Mouse (Mus musculus) spleen, adult 2 months (tissue): ENCODE data around the gene Gpr15. TPM values are rescaled to one million over a fixed set of nuclear protein-coding genes. Genes with fewer than 3 reads are reported as not detected.
A peak's percentile ranks its signal among the peaks of the same experiment; 100 is the strongest.

Experiments
- DNase-seq, 2 experiments: peaks; one replicate each; pipeline versions ENCODE4 v3.0.0 to v3.0.0-alpha.2; 2012 to 2021; ENCODE audit warnings: low spot score in 2 of 2, low read depth in 1 of 2
- H3K27ac ChIP-seq: fragments of 200-500 bp; 2 replicates; pipeline ENCODE4 v1.5.1; 2012; ENCODE audit warnings: low read length, inconsistent platforms; ENCODE audit not compliant: insufficient read depth
- H3K27me3 ChIP-seq: fragments of 200-500 bp; 2 replicates; pipeline ENCODE4 v1.6.1; 2012; ENCODE audit warnings: mild to moderate bottlenecking, moderate library complexity, low read length, inconsistent platforms; ENCODE audit not compliant: control insufficient read depth, insufficient read depth
- H3K36me3 ChIP-seq: fragments of 200-500 bp; 2 replicates; pipeline ENCODE4 v1.6.1; 2012; ENCODE audit warnings: mild to moderate bottlenecking, low read length, inconsistent platforms; ENCODE audit not compliant: control insufficient read depth, insufficient read depth
- H3K4me1 ChIP-seq: fragments of 200-500 bp; 2 replicates; pipeline ENCODE4 v1.6.1; 2011; ENCODE audit warnings: inconsistent platforms; ENCODE audit not compliant: control insufficient read depth, insufficient read depth, insufficient read length
- H3K4me3 ChIP-seq: fragments of 200-500 bp; 2 replicates; pipeline ENCODE4 v1.5.1; 2011; ENCODE audit warnings: mild to moderate bottlenecking, inconsistent platforms; ENCODE audit not compliant: insufficient read depth, insufficient read length; ENCODE audit errors: extremely low read depth
- CTCF ChIP-seq: fragments of 200-500 bp; IDR thresholded peaks from 2 replicates; pipeline ENCODE4 v1.5.1; 2011; ENCODE audit warnings: mild to moderate bottlenecking, inconsistent platforms; ENCODE audit not compliant: insufficient read depth, insufficient read length, insufficient replicate concordance; ENCODE audit errors: extremely low read depth
- POLR2A ChIP-seq: fragments of 200-500 bp; IDR thresholded peaks from 2 replicates; pipeline ENCODE4 v1.6.1; 2011; ENCODE audit warnings: low read depth, low read length, inconsistent platforms
- WGBS: fragments of 180-500 bp; shearing (Covaris S2); methylation state at CpG from one replicate; pipeline ENCODE4 v1.1.7; 2018; 5-methylcytosine and 5-hydroxymethylcytosine counted together
- polyA plus RNA-seq: library from polyadenylated mRNA; depleted of rRNA; stranded (reverse); fragments of >200 nt; gene quantifications from 2 replicates; pipeline ENCODE4 v1.2.3, GENCODE M21; 2012

Gpr15 gene
- polyA plus RNA-seq, 1 experiment = 0.70 TPM

DNA sequence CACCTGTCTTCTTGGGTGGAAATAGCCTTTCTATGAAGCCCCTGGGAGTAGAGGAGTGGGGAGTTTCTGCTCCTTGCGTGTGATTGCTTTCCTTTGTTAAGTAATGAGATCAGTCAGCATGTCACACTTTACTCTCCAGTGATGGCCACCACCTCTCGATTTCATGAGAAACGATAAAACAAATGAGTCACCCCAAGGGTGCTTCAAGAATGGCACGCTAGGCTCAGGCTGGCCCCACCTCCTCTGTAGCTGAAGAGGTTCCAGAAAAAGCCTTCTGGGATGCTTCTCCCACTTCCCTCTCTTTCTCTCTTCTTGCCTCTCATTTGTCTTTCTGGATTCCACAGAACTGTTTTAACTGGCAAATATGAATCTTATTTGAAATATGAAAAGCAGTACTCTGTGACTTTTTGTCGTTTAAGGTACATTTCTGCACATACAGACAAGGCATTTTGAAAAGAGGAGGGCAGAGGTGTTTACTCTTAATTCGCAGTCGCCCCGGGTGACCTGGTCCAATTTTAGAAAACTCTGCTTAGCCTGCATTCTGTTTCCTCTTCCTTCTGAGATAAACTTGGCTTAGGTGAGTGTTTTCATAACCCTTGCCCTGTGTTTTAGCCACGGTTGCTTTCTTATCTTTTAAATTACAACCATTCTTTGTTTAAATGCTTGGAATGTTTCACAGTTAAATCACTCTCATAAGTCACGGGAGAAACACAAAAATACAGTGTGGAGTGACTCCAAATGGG lies 15.3 kb downstream of the Gpr15 start:
- DNase-seq = no peak
- H3K36me3 ChIP-seq = no peaks in the 10 kb centered on the region
- no peak for TF ChIP-seq POLR2A
- TF ChIP-seq CTCF = no peak
- WGBS = 17% methylated on average over 10 of the region's 10 CpGs
- H3K27me3 ChIP-seq = no peaks in the 10 kb centered on the region
- peak overlapping the region; percentile 42; the same call in 1 of the 2 replicates for H3K27ac ChIP-seq
- no peak overlapping the region for H3K4me3 ChIP-seq
- no peaks in the 10 kb centered on the region; the same call in 1 of the 2 replicates for H3K4me1 ChIP-seq

DNA sequence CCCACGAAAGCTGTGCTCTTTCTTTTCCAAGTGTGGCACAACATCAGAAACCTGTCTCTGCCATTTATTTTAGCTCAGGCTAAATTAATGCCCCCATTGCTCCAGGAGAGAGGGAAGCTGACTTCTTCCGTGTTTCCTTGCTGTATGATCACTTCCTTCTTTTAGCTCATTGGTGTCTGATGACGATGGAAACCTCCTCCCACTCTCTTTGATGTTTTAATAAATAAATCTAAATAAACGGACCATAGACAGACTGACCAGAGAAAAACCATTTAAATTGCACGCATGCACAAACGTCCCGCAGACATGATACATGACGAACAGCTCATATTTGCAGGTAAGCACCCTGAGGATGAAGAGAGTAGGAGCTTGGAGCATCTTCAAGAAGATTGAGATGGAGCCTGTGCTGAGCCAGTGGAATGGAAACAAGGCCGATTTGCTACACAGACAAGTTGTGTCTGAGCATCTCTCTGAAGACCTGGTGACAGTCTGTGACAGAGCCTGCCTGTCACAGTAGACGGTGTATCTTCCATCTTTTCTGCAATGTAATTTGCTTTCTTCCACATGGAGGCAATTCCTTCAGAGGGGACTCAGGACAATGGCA lies 16.4 kb downstream of the Gpr15 start:
- H3K27me3 ChIP-seq = no peaks in the 10 kb centered on the region
- DNase-seq = no peak
- H3K27ac ChIP-seq = no peak overlapping the region
- no peak for TF ChIP-seq POLR2A
- TF ChIP-seq CTCF = no peak
- 74% methylated on average over 10 of the region's 10 CpGs for WGBS
- H3K4me3 ChIP-seq = no peak overlapping the region
- no peaks in the 10 kb centered on the region for H3K36me3 ChIP-seq
- H3K4me1 ChIP-seq = no peaks in the 10 kb centered on the region; the same call in 1 of the 2 replicates

DNA sequence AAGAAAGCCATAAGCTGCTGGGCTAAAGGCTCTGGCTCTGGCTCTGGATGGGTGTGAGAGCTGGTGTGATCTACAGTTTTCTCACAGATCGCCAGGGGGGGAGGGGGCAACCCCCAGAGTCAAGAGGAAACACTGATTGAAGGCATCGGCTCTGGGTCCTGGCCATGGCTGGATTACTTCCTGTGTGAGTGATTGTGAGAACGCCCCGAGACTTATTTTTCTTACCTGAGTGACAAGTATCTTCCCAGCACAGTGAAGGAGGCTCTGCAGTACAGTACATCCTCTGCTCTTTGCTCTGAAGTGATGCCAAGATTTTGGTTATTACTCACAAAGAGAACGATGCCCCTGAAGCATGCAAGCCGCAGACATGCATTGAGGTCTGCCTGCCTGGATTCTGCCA lies 17.1 kb downstream of the Gpr15 start:
- no peaks in the 10 kb centered on the region for H3K36me3 ChIP-seq
- H3K27me3 ChIP-seq = no peaks in the 10 kb centered on the region
- WGBS = 50% methylated on average over 6 of the region's 6 CpGs
- H3K27ac ChIP-seq = no peak overlapping the region
- H3K4me1 ChIP-seq = no peaks in the 10 kb centered on the region; the same call in 1 of the 2 replicates
- no peak overlapping the region for H3K4me3 ChIP-seq
- no peak for TF ChIP-seq POLR2A
- no peak for TF ChIP-seq CTCF
- no peak for DNase-seq

DNA sequence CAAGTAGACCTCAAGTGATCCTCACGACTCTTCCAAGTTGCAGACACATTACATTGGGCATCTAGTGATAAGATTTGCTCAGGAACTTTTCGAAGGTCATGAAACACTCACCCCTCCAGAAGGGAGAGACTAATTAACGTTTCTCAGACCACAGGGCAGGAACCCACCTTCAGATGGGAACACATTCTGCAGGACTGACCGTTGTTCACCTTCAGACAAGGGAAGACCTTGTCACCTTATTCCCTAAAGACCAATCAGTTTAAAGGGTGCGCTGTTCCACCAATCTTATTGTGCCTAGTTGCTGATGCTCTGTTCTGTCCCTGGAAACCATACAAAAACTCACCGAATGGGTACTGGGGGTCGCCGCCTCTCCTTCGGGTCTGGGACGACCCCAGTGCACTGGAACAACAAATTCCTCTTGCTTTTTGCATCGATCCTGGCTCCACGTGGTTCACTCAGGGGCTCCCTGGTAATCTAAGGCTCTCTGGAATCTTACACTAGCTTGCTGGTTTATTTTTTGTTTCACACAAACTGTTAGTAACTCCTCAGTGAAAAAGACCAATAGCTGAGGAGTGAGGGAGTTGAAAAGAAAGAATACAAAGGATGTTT lies 17.9 kb downstream of the Gpr15 start:
- no peaks in the 10 kb centered on the region for H3K36me3 ChIP-seq
- WGBS = 89% methylated on average over 12 of the region's 12 CpGs

DNA sequence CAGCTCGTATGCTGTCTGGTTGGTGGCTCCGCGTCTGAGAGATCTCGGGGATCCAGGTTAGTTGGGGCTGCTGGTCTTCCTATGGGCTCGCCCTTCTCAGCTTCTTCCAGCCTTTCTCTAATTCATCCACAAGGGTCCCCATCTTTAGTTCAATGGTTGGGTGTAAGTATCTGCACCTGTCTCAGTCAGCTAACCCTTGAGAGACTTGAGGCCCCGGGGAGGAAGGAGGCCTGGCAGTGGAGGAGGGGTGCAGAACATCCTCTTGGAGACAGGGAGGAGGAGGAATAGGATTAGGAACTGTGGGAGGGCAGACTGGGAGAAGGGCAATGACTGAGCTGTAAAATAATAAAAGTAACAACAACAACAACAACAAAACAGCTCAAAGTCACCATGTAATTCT lies 18.7 kb downstream of the Gpr15 start:
- H3K27me3 ChIP-seq = no peaks in the 10 kb centered on the region
- no peak for DNase-seq
- no peaks in the 10 kb centered on the region; the same call in 1 of the 2 replicates for H3K4me1 ChIP-seq
- 88% methylated on average over 6 of the region's 6 CpGs for WGBS
- no peak overlapping the region for H3K27ac ChIP-seq
- H3K36me3 ChIP-seq = no peaks in the 10 kb centered on the region
- H3K4me3 ChIP-seq = no peak overlapping the region
- TF ChIP-seq CTCF = no peak
- TF ChIP-seq POLR2A = no peak

More for the DNA sequence above, 17.9 kb downstream of the Gpr15 start:
- no peaks in the 10 kb centered on the region for H3K27me3 ChIP-seq
- no peak overlapping the region for H3K4me3 ChIP-seq
- H3K4me1 ChIP-seq = no peaks in the 10 kb centered on the region; the same call in 1 of the 2 replicates
- no peak overlapping the region for H3K27ac ChIP-seq
- no peak for TF ChIP-seq CTCF
- TF ChIP-seq POLR2A = no peak
- no peak for DNase-seq

DNA sequence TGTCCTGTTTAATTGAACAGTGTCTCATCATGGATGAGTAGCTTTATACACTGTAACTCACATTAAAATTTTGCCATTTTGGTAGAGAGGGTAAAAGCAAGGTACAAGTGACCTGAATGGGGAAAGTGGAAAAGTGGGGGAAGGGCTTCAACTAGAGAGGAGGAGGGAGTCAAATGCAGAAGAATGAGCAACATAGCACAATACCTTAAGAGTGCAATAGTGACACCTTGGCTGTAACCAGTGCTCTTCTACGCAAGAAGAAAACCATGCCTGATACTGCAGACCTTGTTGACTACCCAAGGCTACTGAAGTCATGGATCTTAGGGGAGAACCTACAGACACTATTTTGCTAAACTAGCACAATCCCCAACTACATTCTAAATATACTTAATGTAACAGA lies 21.6 kb downstream of the Gpr15 start:
- H3K4me1 ChIP-seq = peaks cover 2% of the 10 kb centered on the region; the same call in 1 of the 2 replicates
- TF ChIP-seq CTCF (no peak), POLR2A (no peak)
- no peak for DNase-seq
- H3K4me3 ChIP-seq = no peak overlapping the region
- 100% methylated on average over 1 of the region's 1 CpGs for WGBS
- H3K27ac ChIP-seq = no peak overlapping the region
- no peaks in the 10 kb centered on the region for H3K27me3 ChIP-seq
- no peaks in the 10 kb centered on the region for H3K36me3 ChIP-seq
